Mouse (Mus musculus): ENCODE measurements around the gene Gm15155. TPM values are rescaled to one million over a fixed set of nuclear protein-coding genes. Genes with fewer than 3 reads are reported as not detected.
"Not testable (repeated sequence)": the region's sequence is repeated elsewhere in the genome, so short reads cannot be mapped to it uniquely, and the experiment has no call there.

Gm15155 gene
- total RNA-seq, 2 experiments from 2014 or later: not detected

DNA sequence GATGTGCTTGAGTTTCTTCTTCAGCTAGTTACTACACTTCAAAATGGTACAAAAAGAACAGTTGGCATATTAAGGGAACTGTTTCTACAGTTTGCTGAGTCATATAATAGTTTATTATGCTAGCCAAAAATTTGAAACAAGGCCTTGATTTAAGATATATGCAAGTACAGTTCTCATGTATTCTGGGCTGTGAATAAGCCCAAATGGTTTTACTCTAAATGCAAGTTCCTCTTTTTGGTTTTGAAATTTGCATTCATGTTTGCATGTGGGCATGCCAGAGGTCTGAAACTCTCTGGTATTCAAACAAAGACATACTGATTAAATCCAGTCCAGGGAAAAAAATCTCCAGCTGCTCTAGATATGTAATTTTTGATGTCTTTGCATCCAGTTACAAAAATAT lies 277.2 kb downstream of the Gm15155 start:
- DNase-seq: no peak
- intact Hi-C loops (cut with DNase I; ENCODE audit: low total_unique reads): no loop called here

DNA sequence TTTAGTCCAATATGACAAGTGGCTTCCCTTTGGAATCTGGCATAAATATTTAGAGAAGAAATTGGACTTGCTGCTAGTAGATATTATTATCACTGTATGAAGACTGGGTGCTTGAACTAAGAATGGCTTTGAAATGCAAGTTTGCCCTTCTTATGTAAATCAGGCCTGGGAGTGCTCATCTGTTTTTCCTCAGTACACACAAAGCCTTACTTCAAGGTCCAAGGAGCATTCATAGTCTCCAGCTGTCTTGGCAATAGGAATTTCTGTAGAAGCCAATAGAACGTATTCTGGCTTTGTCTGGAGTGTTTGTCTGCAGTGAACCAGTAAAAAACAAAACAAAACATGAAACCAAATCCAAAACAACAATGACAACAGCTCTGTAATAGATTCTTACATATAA lies 278.6 kb downstream of the Gm15155 start:
- DNase-seq: no peak
- intact Hi-C loops (cut with DNase I; ENCODE audit: low total_unique reads): no loop called here

DNA sequence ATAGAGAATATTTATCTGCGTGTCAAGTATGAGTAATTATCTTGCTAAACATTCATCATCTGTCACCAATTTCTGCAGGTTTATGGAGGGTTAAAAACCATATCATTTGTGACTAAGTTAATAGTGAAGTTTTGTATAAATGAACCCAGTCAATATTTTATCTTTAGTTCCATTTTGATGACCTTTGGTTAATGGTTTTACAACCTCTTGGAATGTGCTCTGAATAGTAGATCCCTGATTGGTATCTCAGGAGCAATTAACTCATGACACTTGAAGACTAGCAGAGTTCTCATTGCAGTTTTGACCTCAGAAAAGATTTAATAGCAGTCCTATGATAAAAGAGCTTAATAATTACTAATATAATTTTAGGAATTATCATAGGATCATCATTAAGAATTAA lies 385.2 kb downstream of the Gm15155 start:
- DNase-seq: no peak
- intact Hi-C loops (cut with DNase I; ENCODE audit: low total_unique reads): no loop called here

DNA sequence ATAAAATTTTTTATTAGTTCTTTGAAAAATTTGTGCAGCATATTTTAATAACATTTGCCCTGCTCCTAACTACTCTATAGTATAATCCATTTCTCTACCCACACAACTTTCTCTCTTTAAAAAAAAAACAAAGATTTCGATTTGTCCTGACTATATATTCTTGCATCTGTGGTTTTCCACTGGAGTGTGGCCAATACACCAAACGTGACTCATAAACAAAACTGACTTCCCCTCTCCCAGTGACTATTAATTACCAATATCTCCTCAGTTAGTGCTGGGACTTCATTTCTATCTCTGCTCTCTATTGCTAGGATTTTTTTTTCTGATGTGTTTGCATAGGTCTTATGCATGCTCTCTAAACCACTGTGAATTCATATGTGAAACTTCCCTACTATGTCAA lies 531.2 kb downstream of the Gm15155 start:
- intact Hi-C loops (cut with DNase I; ENCODE audit: low total_unique reads): no loop called here
- no peak for DNase-seq

DNA sequence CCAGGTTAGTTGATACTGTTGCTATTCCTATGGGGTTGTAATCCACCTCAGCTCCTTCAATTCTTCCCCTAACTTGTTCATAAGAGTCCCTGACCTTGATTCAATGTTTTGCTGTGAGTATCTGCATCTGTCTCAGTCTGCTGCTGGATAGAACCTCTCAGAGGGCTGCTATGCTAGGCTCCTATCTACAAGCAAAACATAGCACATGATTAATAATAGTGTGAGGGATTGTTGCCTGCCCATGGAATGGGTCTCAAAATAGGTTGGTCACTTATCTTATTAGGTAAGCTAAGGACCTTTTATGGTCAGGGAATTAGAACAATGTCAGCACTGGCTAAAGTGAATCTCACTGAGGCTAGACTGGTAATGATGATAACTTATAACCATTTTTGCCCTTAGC lies 547.0 kb downstream of the Gm15155 start:
- intact Hi-C loops (cut with DNase I; ENCODE audit: low total_unique reads): no loop called here
- no peak for DNase-seq

DNA sequence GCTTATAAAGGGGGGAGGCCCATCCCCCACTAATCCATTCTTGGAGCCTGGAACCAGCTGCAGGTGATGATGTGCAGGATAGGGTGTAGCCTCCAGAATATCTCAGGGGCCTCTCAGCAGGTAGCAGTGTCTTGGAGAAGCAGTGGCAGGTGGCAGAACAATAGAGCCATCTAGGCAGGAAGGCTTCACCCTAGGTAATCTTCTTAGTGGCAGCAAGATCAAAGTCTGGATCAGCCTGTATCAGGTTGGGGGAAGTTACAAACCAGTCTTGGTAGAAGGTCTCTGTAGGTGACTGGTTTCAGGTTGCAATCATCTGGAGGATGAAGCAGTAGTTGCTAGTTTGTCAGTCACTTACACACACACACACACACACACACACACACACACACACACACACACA lies 679.3 kb downstream of the Gm15155 start:
- intact Hi-C loops (cut with DNase I; ENCODE audit: low total_unique reads); DNase-seq: not testable (repeated sequence)

Other genes with a start within 250 kb of the Gm15155 start
- under 1 TPM; 0.16 to 0.21 TPM for gene Ptchd1, start 927 bp upstream of the Gm15155 start, total RNA-seq (2021)

Data from gastrocnemius, postnatal 14 days (tissue).